Mouse (Mus musculus) erythroblast, adult 5-6 weeks (primary cell): Measurements from ENCODE around the gene Mmp17. TPM values are rescaled to one million over a fixed set of nuclear protein-coding genes. Genes with fewer than 3 reads are reported as not detected.

Experiments
- total RNA-seq, 2 experiments: library from RNA; stranded (forward) in 1 of 2; stranded (reverse) in 1 of 2; fragments of 150-400 nt in 1 of 2; fragments of 200-764, 138-1000 nt in 1 of 2; gene quantifications; 2 replicates each; pipeline versions ENCODE4 v1.2.3 to v1.2.4; 2015 to 2017; ENCODE audit warnings: low replicate concordance in 2 of 2

Mmp17 gene
- total RNA-seq, 2 experiments from 2014 or later: 0.43 TPM; not detected in 1

Other genes starting within 250 kb of the Mmp17 start
- 27.3 and 38.5 TPM in 2 replicates for gene Sfswap, start 82.9 kb upstream of the Mmp17 start, total RNA-seq (2015; ENCODE audit: low replicate concordance)
- gene Sfswap, start 82.9 kb upstream of the Mmp17 start, total RNA-seq (2017; ENCODE audit: low replicate concordance): 62.3 and 91.0 TPM in 2 replicates
- 2.7 and 3.7 TPM in 2 replicates for gene Zfp11, start 85.9 kb downstream of the Mmp17 start, total RNA-seq (2015; ENCODE audit: low replicate concordance)
- gene Zfp11, start 85.9 kb downstream of the Mmp17 start, total RNA-seq (2017; ENCODE audit: low replicate concordance): 0.28 and 1.5 TPM in 2 replicates
- gene Sept14, start 124.3 kb downstream of the Mmp17 start, total RNA-seq (2015; ENCODE audit: low replicate concordance): not detected in 2 replicates
- not detected in 2 replicates for gene Sept14, start 124.3 kb downstream of the Mmp17 start, total RNA-seq (2017; ENCODE audit: low replicate concordance)
- 26.1 and 70.1 TPM in 2 replicates for gene Mrps17, start 131.3 kb downstream of the Mmp17 start, total RNA-seq (2015; ENCODE audit: low replicate concordance)
- gene Mrps17, start 131.3 kb downstream of the Mmp17 start, total RNA-seq (2017; ENCODE audit: low replicate concordance): 10.6 and 17.0 TPM in 2 replicates
- gene Nipsnap2, start 140.9 kb downstream of the Mmp17 start, total RNA-seq (2015; ENCODE audit: low replicate concordance): 7.9 and 12.3 TPM in 2 replicates
- 5.4 and 9.5 TPM in 2 replicates for gene Nipsnap2, start 140.9 kb downstream of the Mmp17 start, total RNA-seq (2017; ENCODE audit: low replicate concordance)
- 8.5 and 9.2 TPM in 2 replicates for gene Psph, start 203.3 kb downstream of the Mmp17 start, total RNA-seq (2015; ENCODE audit: low replicate concordance)
- gene Psph, start 203.3 kb downstream of the Mmp17 start, total RNA-seq (2017; ENCODE audit: low replicate concordance): 4.6 and 6.2 TPM in 2 replicates